Mouse (Mus musculus) ovary, postnatal 14 days (tissue): Measurements from ENCODE around the gene Ogt.

Experiments
- DNase-seq: peaks from one replicate; pipeline ENCODE4 v3.0.0; 2022; ENCODE audit warnings: low spot score

Gene Ogt

GRCm38 (mm10) chrX:101639741-101640166 is at the start of gene Ogt:
Gene Ogt (plus strand): TSS chrX:101640060.
- peak; percentile 62 for DNase-seq

GRCm38 (mm10) chrX:101616183-101616582 is 23.7 kb upstream of the Ogt start:
- DNase-seq = no peak

GRCm38 (mm10) chrX:101617889-101618288 is 22.0 kb upstream of the Ogt start:
- no peak for DNase-seq

- DNase-seq = no peak
These were observed 19.5 kb upstream of the Ogt start for GRCm38 (mm10) chrX:101620317-101620716.

- DNase-seq = no peak
These were observed 17.3 kb upstream of the Ogt start for GRCm38 (mm10) chrX:101622539-101622938.

- DNase-seq = peak; percentile 6
These were observed 2.9 kb upstream of the Ogt start for GRCm38 (mm10) chrX:101636821-101637525.

- no peak for DNase-seq
These were observed 1.0 kb upstream of the Ogt start for GRCm38 (mm10) chrX:101638856-101639255.

- no peak for DNase-seq
These were observed 554 bp upstream of the Ogt start for GRCm38 (mm10) chrX:101639306-101639705.

GRCm38 (mm10) chrX:101640194-101641160 is 617 bp downstream of the Ogt start:
- DNase-seq = peak; percentile 5

GRCm38 (mm10) chrX:101641161-101641530 is 1.3 kb downstream of the Ogt start:
- DNase-seq = no peak

- DNase-seq = no peak
These were observed 2.2 kb downstream of the Ogt start for GRCm38 (mm10) chrX:101642091-101642490.

- no peak for DNase-seq
These were observed 5.4 kb downstream of the Ogt start for GRCm38 (mm10) chrX:101645286-101645685.

GRCm38 (mm10) chrX:101646621-101647020 is 6.8 kb downstream of the Ogt start:
- DNase-seq = no peak

GRCm38 (mm10) chrX:101695686-101696085 is 55.8 kb downstream of the Ogt start:
- no peak for DNase-seq

- no peak for DNase-seq
These were observed 57.7 kb downstream of the Ogt start for GRCm38 (mm10) chrX:101697537-101697936.

GRCm38 (mm10) chrX:101698232-101698631 is 58.4 kb downstream of the Ogt start:
- DNase-seq = no peak

- DNase-seq = no peak
These were observed 65.3 kb downstream of the Ogt start for GRCm38 (mm10) chrX:101705111-101705510.

- DNase-seq = no peak
These were observed 80.5 kb downstream of the Ogt start for GRCm38 (mm10) chrX:101720401-101720800.

GRCm38 (mm10) chrX:101730010-101730409 is 90.2 kb downstream of the Ogt start:
- no peak for DNase-seq

- no peak for DNase-seq
These were observed 92.8 kb downstream of the Ogt start for GRCm38 (mm10) chrX:101732644-101733043.

- DNase-seq = no peak
These were observed 93.4 kb downstream of the Ogt start for GRCm38 (mm10) chrX:101733288-101733687.

GRCm38 (mm10) chrX:101733828-101734319 is 94.0 kb downstream of the Ogt start, which contains the start of gene Cxcr3:
Gene Cxcr3 (minus strand): TSS chrX:101734269.
- peak; percentile 5 for DNase-seq
